Mouse (Mus musculus) liver, embryonic 16.5 days (tissue): ENCODE measurements around the gene Hspb3. TPM values are rescaled to one million over a fixed set of nuclear protein-coding genes. Genes with fewer than 3 reads are reported as not detected.

ENCODE experiments used
- ATAC-seq: fragments of 200-750 bp; cut with Nextera tagmentation; 2 replicates; pipeline ENCODE4 v1.8.0; 2017; ENCODE audit warnings: low read depth, mild to moderate bottlenecking, moderate number of reproducible peaks, moderate library complexity
- H3K27ac ChIP-seq: fragments of 300-500 bp; sonication (generic); 2 replicates; pipeline ENCODE4 v1.5.1; 2014; ENCODE audit warnings: mild to moderate bottlenecking, low read length
- H3K27me3 ChIP-seq: fragments of 300-500 bp; sonication (generic); 2 replicates; pipeline ENCODE4 v1.6.1; 2014; ENCODE audit warnings: low read depth, low read length, mixed read lengths; ENCODE audit not compliant: control insufficient read depth, insufficient read depth
- H3K36me3 ChIP-seq: fragments of 300-500 bp; sonication (generic); 2 replicates; pipeline ENCODE4 v1.6.1; 2014; ENCODE audit warnings: mild to moderate bottlenecking; ENCODE audit not compliant: control insufficient read depth, insufficient read depth
- H3K4me1 ChIP-seq: fragments of 300-500 bp; sonication (generic); 2 replicates; pipeline ENCODE4 v1.6.1; 2014; ENCODE audit warnings: low read depth, low read length, mixed read lengths; ENCODE audit not compliant: control insufficient read depth
- H3K4me2 ChIP-seq: fragments of 300-500 bp; sonication (generic); 2 replicates; pipeline ENCODE4 v1.6.1; 2014; ENCODE audit warnings: low read depth, low read length, mixed read lengths
- H3K4me3 ChIP-seq: fragments of 300-500 bp; sonication (generic); 2 replicates; pipeline ENCODE4 v1.5.1; 2014; ENCODE audit warnings: low read depth, mild to moderate bottlenecking, low read length
- H3K9ac ChIP-seq: fragments of 300-500 bp; sonication (generic); 2 replicates; pipeline ENCODE4 v1.6.1; 2014; ENCODE audit warnings: low read depth, low read length
- H3K9me3 ChIP-seq: fragments of 300-500 bp; sonication (generic); replicated peaks from 2 replicates; pipeline ENCODE4 v1.6.1; 2016; ENCODE audit warnings: low read length; ENCODE audit not compliant: control insufficient read depth
- WGBS: fragments of 180-500 bp; shearing (Covaris S2); extraction: QIAGEN DNeasy Blood & Tissue Kit; methylation state at CpG from one replicate; pipeline ENCODE4 v1.1.7; 2014; ENCODE audit not compliant: insufficient replicate concordance; 5-methylcytosine and 5-hydroxymethylcytosine counted together
- polyA plus RNA-seq: library from polyadenylated mRNA; unstranded; fragments of >200 nt; fragmentation: Nextera tagmentation; extraction: Ambion mirVana; gene quantifications from 2 replicates; pipeline ENCODE4 v1.2.1, GENCODE M21; 2015

Gene Hspb3
- polyA plus RNA-seq, 1 experiment from 2014 or later, result 0.70 TPM

DNA sequence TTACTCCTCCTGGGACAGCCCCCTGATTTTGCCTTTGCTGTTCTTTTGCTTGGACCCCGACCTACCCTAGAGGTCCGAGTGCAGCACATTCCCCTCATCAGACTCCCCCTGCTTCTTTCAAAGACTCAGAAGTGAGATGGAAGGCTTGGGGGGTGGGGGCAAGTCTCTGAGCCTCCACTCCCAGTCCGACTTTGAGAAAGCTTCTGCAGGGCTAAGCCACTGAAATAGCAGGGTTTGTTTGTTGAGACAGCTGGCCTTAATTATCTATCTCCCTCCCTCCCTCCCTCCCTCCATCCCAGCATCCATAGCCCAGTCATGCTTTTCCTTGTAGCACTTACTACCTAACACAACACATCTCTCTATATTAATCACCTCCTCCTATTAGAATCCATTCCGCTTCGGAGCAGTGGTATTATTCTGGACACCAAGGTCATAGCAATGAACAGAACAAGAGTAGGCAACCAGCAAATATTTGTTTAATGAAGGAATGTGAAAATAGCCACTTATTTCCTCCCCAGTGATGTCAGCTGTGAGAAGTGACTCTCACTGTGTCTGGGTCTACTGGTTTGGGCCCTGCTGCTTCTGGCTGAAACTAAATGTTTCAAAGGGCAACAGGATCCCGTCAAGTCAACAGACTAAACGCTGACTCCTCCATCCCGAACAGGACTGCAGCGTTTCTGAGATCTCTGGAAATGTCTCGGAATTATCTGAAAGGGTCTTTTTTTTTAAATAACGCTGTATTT is 41.2 kb downstream of the Hspb3 start:
- Histone ChIP-seq H3K36me3 (no peaks in the 10 kb centered on the region), H3K4me3 (no peak overlapping the region), H3K27ac (no peak overlapping the region), H3K27me3 (peaks cover 5% of the 10 kb centered on the region; the same call in 1 of the 2 replicates), H3K4me1 (peaks cover 3% of the 10 kb centered on the region; the same call in 1 of the 2 replicates), H3K9me3 (no peaks in the 10 kb centered on the region), H3K9ac (no peak overlapping the region), H3K4me2 (no peak overlapping the region)
- ATAC-seq, result no peak
- 50% methylated on average over 11 of the region's 11 CpGs for WGBS

DNA sequence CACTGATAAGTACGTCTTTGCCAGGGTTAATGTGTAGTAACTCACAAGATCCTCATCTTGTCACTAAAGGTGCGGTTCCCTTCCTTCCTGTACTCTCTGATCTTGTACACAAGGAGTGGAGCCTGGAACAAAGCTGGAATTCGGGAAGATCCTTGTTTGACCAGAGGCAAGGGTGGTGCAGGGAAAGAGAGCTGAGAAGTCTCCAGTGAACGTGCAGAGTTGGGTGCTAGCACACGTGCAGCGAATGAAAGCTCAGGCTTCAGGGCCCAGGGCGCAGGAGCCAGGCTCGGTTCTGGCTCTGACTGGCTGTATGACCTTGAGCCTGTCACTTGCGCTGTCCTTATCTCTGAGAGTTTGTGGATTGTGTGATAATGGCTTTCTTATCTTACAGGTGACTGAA is 44.5 kb downstream of the Hspb3 start:
- no peak overlapping the region for H3K4me2 ChIP-seq
- H3K9ac ChIP-seq, result no peak overlapping the region
- H3K4me1 ChIP-seq, result peaks cover 10% of the 10 kb centered on the region
- H3K27ac ChIP-seq, result no peak overlapping the region
- no peak overlapping the region for H3K4me3 ChIP-seq
- peaks cover 5% of the 10 kb centered on the region; the same call in 1 of the 2 replicates for H3K27me3 ChIP-seq
- H3K36me3 ChIP-seq, result no peaks in the 10 kb centered on the region
- ATAC-seq, result no peak
- H3K9me3 ChIP-seq, result no peaks in the 10 kb centered on the region
- 51% methylated on average over 9 of the region's 9 CpGs for WGBS

DNA sequence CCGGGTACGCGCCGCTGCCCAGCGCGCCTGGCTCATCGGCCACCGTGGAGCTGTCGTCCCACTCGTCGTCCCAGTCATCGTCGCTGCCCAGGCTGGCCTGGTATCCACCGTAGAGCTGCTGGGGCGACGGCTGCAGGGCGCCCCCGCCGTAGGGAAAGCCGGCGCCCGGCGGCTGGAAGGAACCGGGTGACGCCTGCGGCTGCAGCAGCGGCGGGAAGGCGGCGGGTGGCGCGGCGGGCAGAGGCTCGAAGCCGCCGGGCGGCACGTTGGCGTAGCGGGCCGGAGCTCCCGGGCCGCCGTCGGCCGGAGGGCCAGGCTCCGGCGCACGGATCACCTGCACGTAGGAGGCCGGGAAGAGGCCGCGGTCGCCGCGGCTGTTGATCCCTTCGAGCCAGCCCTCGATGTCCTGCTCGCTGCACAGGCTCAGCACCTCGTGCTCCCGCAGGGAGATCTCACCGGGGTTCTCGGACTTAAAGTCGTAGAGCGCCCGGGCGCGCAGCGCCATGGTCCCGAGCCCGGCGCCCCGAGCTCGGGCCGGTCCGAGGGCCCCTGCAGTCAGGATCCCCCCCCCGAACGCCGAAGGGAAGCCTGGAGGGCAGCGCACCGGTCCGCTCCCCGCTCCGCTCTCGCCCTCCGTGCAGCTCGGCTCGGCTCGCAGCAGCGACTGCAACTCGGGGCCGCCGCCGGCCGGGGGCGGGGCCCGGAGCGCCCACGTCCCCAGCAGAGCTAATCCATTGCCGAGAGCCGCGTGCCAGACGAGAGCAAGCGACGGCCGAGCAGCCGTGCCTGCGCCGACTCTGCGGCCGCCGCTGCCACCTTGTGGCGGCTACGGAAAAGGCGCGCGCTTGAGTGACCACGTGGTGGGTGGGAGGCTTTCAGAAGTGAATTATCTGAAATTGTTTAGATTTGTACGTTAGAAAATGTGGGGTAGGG is 45.3 kb downstream of the Hspb3 start, which contains the start of gene Snx18:
Gene Snx18, minus strand, starts transcription at position 674 of the 933 bp plus-strand sequence.
- Histone ChIP-seq H3K4me1 (peaks cover 13% of the 10 kb centered on the region), H3K27ac (peak within 1 kb of the TSS; percentile 73), H3K27me3 (peaks cover 5% of the 10 kb centered on the region; the same call in 1 of the 2 replicates), H3K9me3 (no peaks in the 10 kb centered on the region), H3K4me3 (peak within 1 kb of the TSS; percentile 73), H3K36me3 (no peaks in the 10 kb centered on the region), H3K4me2 (peak within 1 kb of the TSS; percentile 71), H3K9ac (peak within 1 kb of the TSS; percentile 79)
- under 1% methylated on average over 111 of the region's 119 CpGs for WGBS
- ATAC-seq, result peak; percentile 87

DNA sequence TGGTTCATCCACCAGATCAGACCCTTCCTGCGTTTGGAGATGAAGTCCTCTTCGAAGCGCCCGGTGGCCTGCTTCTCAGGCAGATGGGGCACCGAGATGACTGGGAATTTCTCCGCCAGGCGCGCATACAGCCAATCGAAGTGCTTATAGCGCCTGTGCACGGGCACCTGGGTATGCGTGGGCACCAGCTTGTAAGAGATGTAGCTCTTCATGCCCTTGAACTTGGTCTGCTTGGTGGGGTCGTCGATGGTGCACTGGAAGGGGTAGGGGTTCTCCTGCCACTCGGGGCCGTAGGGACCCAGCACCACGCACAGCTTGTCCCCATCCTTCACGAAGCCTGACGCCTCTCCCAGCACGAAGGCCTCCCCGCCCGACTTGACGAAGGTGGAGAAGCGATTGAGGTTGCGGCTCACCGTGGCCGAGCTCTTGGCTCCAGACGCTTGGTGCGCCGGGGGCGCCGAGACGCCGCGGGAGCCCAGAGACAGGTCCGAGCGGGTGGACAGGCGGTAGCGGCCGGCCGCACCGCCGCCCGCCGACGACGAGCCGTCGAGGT is 46.1 kb downstream of the Hspb3 start:
- peaks cover 17% of the 10 kb centered on the region for H3K4me1 ChIP-seq
- H3K9me3 ChIP-seq, result no peaks in the 10 kb centered on the region
- peak overlapping the region; percentile 73; the same call in 1 of the 2 replicates for H3K27ac ChIP-seq
- 15% methylated on average over 49 of the region's 49 CpGs for WGBS
- no peaks in the 10 kb centered on the region for H3K36me3 ChIP-seq
- peak overlapping the region; percentile 79 for H3K9ac ChIP-seq
- peak overlapping the region; percentile 71 for H3K4me2 ChIP-seq
- ATAC-seq, result no peak
- peak overlapping the region; percentile 73 for H3K4me3 ChIP-seq
- H3K27me3 ChIP-seq, result peaks cover 5% of the 10 kb centered on the region; the same call in 1 of the 2 replicates

DNA sequence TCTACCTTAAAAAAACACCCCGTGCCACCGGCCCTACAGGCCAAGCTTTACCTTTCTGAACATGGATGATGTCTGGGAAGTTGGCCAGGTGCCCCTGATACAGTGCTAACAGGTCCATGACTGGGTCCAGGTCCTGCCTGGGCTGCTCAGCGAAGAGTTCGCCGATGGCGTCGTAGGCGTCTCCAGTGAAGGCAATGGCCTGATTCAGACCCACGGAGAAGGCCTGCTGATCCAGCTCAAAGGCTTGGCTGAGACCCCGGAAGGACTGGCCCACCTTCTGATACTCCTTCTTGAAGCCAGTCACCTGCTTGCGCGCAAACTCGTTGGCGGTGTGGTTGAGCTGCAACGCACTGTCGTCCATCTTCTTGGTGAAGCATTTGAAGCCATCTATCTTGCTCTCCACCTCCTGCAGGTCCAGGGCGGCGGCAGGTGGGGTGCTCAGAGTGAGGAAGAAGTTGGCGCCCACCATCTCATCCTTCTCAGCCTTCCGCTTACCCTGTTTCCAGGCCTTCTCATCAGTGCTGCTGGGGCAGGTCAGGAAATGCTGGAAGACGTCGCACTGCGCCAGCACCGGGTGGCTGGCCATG is 46.6 kb downstream of the Hspb3 start:
- peak overlapping the region; percentile 73 for H3K4me3 ChIP-seq
- no peaks in the 10 kb centered on the region for H3K9me3 ChIP-seq
- ATAC-seq, result no peak
- H3K27me3 ChIP-seq, result peaks cover 5% of the 10 kb centered on the region; the same call in 1 of the 2 replicates
- peak overlapping the region; percentile 79 for H3K9ac ChIP-seq
- peak overlapping the region; percentile 71 for H3K4me2 ChIP-seq
- 65% methylated on average over 24 of the region's 24 CpGs for WGBS
- H3K27ac ChIP-seq, result peak overlapping the region; percentile 22
- H3K36me3 ChIP-seq, result no peaks in the 10 kb centered on the region
- H3K4me1 ChIP-seq, result peaks cover 17% of the 10 kb centered on the region

DNA sequence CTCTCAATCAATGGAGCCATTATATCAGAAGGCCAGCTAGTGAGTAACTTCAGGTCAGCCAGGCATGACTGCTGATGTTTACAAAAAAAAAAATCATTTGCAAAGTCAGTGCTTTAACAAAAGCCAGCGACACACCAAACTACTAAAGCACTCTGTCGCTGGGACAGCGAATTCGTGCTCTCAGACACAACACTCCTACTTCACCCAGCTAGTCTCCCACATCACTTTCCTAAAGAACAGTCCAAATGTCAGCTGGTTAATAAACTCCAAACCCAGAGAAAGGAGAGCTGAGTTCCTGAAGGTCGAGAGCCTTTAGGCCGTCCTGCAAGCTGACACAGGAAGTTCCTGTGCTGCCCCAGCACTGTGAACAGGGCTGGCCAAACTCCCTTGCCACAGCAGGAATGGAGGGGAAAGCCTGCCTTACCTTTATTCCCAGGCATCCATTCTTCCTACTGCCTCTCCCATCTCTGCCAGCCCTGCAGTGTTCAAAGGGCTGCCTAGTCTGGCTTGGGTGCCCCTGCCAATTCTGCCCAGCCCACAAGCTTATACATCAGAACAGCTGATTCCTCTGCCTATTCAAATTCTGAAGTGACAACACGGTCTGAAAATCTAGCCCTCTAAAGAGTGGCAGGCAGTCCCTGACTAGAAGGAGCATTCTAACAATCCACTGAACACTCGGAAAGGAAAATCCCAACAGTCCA is 47.4 kb downstream of the Hspb3 start:
- Histone ChIP-seq H3K9ac (peak overlapping the region; percentile 79), H3K36me3 (no peaks in the 10 kb centered on the region), H3K9me3 (no peaks in the 10 kb centered on the region), H3K27ac (peak overlapping the region; percentile 68), H3K4me3 (peak overlapping the region; percentile 73), H3K4me1 (peaks cover 24% of the 10 kb centered on the region), H3K27me3 (peaks cover 5% of the 10 kb centered on the region; the same call in 1 of the 2 replicates), H3K4me2 (peak overlapping the region; percentile 71)
- 17% methylated on average over 8 of the region's 8 CpGs for WGBS
- no peak for ATAC-seq

DNA sequence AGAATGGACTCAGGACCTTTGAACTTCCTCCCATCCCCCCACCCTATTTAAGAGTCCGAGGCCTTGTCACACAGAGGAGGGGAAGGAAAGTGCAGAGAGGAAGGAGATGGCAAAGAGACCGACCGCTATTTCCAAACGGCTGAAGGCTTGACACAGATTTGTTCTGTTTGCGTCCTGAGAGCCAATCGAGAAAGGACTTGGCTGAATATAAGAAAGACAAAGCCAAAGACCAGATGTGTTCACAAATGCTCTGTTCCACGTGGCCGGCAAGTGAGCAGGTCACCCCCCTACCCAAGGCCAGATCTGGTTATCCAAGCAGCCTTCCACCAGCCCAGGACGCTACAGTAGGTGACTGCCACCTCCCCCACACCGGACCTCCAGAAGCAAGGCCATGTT is 47.9 kb downstream of the Hspb3 start:
- peaks cover 28% of the 10 kb centered on the region for H3K4me1 ChIP-seq
- peak overlapping the region; percentile 79 for H3K9ac ChIP-seq
- peak overlapping the region; percentile 68 for H3K27ac ChIP-seq
- peak overlapping the region; percentile 73 for H3K4me3 ChIP-seq
- no peaks in the 10 kb centered on the region for H3K9me3 ChIP-seq
- H3K27me3 ChIP-seq, result peaks cover 5% of the 10 kb centered on the region; the same call in 1 of the 2 replicates
- H3K36me3 ChIP-seq, result no peaks in the 10 kb centered on the region
- H3K4me2 ChIP-seq, result peak overlapping the region; percentile 71
- no peak for ATAC-seq
- WGBS, result 7% methylated on average over 10 of the region's 10 CpGs
